Mouse (Mus musculus) spleen, postnatal 10 days (tissue): ENCODE data around the gene Stk11ip.

Experiments
- DNase-seq, 2 experiments: peaks; one replicate each; pipeline ENCODE4 v3.0.0; 2021 to 2022; ENCODE audit warnings: low spot score in 2 of 2

Gene Stk11ip

GRCm38 (mm10) chr1:75504256-75505045 lies 16.9 kb upstream of the Stk11ip start:
- no peak for DNase-seq

- no peak for DNase-seq
These were observed 16.0 kb upstream of the Stk11ip start for GRCm38 (mm10) chr1:75505159-75505955.

- no peak for DNase-seq
These were observed 15.1 kb upstream of the Stk11ip start, which contains the start of gene Obsl1 for GRCm38 (mm10) chr1:75505956-75506831. Gene Obsl1 (minus strand): TSS chr1:75506452.

- no peak for DNase-seq
These were observed 14.3 kb upstream of the Stk11ip start, which contains the start of gene Inha for GRCm38 (mm10) chr1:75507006-75507405. Gene Inha (plus strand): TSS chr1:75507077.

- DNase-seq, result no peak
These were observed 11.7 kb upstream of the Stk11ip start for GRCm38 (mm10) chr1:75509586-75509985.

- DNase-seq, result no peak
These were observed 11.2 kb upstream of the Stk11ip start for GRCm38 (mm10) chr1:75510154-75510553.

- DNase-seq, result no peak
These were observed 9.7 kb upstream of the Stk11ip start for GRCm38 (mm10) chr1:75511437-75512210.

- no peak for DNase-seq
These were observed 8.8 kb upstream of the Stk11ip start for GRCm38 (mm10) chr1:75512550-75512949.

GRCm38 (mm10) chr1:75516703-75517380 lies 4.5 kb upstream of the Stk11ip start:
- no peak for DNase-seq

GRCm38 (mm10) chr1:75517984-75518383 lies 3.3 kb upstream of the Stk11ip start:
- no peak for DNase-seq

GRCm38 (mm10) chr1:75518427-75518826 lies 2.9 kb upstream of the Stk11ip start:
- DNase-seq, result no peak

- DNase-seq, result no peak
These were observed 1.8 kb upstream of the Stk11ip start for GRCm38 (mm10) chr1:75519576-75519975.

- DNase-seq, result peak in 1 of 2 experiments; percentile 71
These were observed 3.4 kb downstream of the Stk11ip start for GRCm38 (mm10) chr1:75524679-75525078.

GRCm38 (mm10) chr1:75530546-75530945 lies 9.2 kb downstream of the Stk11ip start:
- DNase-seq, result no peak

- DNase-seq, result no peak
These were observed 11.2 kb downstream of the Stk11ip start for GRCm38 (mm10) chr1:75532280-75533172.

GRCm38 (mm10) chr1:75533325-75534252 lies 12.3 kb downstream of the Stk11ip start:
- no peak for DNase-seq

GRCm38 (mm10) chr1:75537587-75537986 lies 16.3 kb downstream of the Stk11ip start:
- DNase-seq, result no peak

GRCm38 (mm10) chr1:75538597-75539190 lies 17.4 kb downstream of the Stk11ip start:
- DNase-seq, result no peak
